Mouse (Mus musculus) megakaryocyte, embryonic 14.5 days (primary cell): ENCODE measurements around the gene Gngt2.

ENCODE experiments used
- FLI1 ChIP-seq: IDR thresholded peaks from 2 replicates; pipeline ENCODE4 v1.6.1; 2012; ENCODE audit warnings: low read length, inconsistent platforms, mixed read lengths
- GATA1 ChIP-seq: IDR thresholded peaks from 3 replicates; pipeline ENCODE4 v1.6.1; 2012; ENCODE audit warnings: mixed read lengths, low read length, inconsistent platforms, borderline replicate concordance

DNA sequence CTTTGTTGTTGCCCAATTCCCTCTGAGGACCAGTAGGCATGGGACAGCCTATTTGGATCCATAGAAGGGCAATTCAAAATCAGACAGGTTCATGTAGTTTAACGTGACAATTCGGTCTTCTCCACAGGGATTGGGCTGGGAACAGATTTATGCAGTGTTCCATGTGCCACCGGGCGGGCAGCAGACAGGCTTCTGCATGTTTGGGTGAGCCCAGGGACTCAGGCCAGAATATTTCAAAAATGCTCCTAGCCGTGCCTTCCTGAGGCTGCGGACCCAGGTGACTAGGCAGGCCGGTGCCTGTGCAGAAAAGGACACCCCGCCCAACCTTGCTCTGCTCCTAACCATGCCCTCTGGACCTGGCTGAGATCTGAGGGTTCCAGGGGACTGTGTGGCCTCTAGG lies 17.9 kb upstream of the Gngt2 start:
- no peak for TF ChIP-seq GATA1
- no peak for TF ChIP-seq FLI1
